Mouse (Mus musculus): ENCODE data around the gene Sidt1. TPM values are rescaled to one million over a fixed set of nuclear protein-coding genes. Genes with fewer than 3 reads are reported as not detected.

Gene Sidt1
- polyA plus RNA-seq, 1 experiment from 2014 or later: not detected

Other genes starting within 250 kb of the Sidt1 start
- gene Atp6v1a, start 193.5 kb downstream of the Sidt1 start, polyA plus RNA-seq (2016; fragmentation: Nextera tagmentation; extraction: Ambion mirVana): 32.6 and 34.4 TPM in 2 replicates
- gene Naa50, start 193.4 kb downstream of the Sidt1 start, polyA plus RNA-seq (2016; fragmentation: Nextera tagmentation; extraction: Ambion mirVana): 138 and 141 TPM in 2 replicates
- 3.2 and 4.2 TPM in 2 replicates for gene Usf3, start 159.9 kb downstream of the Sidt1 start, polyA plus RNA-seq (2016; fragmentation: Nextera tagmentation; extraction: Ambion mirVana)
- gene Spice1, start 13.9 kb upstream of the Sidt1 start, polyA plus RNA-seq (2016; fragmentation: Nextera tagmentation; extraction: Ambion mirVana): 27.5 and 31.2 TPM in 2 replicates
- gene Cfap44, start 61.6 kb upstream of the Sidt1 start, polyA plus RNA-seq (2016; fragmentation: Nextera tagmentation; extraction: Ambion mirVana): 0.06 and 0.26 TPM in 2 replicates
- 20.0 and 38.3 TPM in 2 replicates for gene Boc, start 225.7 kb upstream of the Sidt1 start, polyA plus RNA-seq (2016; fragmentation: Nextera tagmentation; extraction: Ambion mirVana)